Mouse (Mus musculus): Measurements from ENCODE around the gene Cdh9.

Gene Cdh9

DNA sequence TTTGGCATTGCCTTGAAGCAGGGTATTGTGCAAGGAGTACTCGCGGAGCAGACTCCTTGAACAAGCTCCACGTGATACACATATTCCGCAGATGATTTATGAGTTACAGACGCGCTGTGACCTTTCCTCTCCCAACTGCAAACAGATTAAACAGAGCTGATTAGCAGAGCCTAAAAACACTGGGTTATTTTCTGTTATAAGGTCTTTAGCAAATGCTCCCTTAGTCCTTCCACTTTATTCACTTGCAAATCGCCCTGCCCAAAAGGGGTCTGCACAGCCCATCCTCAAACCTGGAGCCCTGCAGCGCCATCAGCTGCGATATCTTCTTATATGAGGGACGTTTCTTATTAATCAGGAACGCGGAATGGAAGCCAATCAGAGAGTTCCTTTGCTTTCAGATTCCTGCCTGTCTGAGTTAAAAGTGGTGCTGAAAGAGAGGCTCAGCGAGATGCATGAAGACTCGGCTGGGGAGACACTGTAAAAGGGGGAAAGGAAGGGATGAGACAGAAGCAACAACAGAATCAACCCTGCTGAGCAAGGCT is at the start of gene Cdh9:
Gene Cdh9 (plus strand): TSS at position 287 of the 542 bp plus-strand sequence.
- no peak for DNase-seq

DNA sequence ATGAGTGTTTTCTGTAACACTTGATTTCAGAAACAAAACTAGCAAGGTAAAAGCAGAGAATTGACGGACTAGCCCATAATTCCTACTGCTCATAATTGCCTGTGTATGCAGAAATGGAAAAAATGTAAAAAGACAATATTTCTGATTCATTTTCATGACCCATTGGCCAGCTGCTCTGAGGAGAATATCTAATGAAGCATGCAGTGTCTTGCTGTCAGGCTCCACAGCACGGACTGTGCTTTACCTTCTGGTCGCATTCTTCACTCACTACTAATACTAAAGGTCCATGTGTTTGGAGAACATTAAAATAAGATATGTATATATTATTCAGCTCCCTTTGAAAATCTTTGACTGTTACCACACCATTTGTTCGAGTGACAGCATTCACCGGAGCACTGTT is 49.5 kb upstream of the Cdh9 start:
- DNase-seq = no peak

DNA sequence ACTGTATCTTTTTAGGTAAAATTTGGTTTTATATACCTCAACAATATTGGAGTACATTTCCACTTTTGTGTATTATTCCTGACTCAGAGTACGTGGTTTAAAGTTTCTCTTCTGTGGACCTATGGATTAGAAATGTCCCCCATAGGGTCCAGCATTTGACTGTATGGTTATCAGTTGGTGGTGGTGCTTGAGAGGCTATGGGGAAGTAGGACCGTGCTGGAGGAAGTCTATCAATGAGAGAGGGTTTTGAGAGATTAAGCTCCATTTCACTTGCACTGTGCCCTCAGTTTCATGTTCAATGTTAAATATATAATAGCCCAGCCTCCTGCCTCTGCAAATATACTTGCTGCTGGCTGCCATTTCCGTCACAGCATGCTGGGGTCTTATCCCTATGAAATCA is 28.7 kb upstream of the Cdh9 start:
- DNase-seq = no peak

DNA sequence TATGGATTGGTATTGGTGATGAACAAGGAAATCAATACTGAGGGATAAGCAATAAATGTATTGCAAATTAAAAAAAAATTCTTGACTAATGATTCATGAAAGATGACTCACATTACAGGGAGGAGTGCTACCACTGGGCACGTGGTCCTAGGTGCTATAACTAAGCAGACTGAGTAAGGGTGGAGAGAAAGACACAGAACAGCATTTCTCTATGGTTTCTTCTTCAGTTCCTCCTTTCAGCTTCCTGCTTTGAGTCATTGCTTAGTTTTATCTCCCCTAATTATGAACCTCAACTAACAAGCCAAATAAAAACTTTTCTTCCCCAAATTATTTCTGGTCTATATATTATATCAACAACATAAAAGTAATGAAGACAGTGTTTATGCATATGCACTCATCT is 26.2 kb upstream of the Cdh9 start:
- DNase-seq = no peak

DNA sequence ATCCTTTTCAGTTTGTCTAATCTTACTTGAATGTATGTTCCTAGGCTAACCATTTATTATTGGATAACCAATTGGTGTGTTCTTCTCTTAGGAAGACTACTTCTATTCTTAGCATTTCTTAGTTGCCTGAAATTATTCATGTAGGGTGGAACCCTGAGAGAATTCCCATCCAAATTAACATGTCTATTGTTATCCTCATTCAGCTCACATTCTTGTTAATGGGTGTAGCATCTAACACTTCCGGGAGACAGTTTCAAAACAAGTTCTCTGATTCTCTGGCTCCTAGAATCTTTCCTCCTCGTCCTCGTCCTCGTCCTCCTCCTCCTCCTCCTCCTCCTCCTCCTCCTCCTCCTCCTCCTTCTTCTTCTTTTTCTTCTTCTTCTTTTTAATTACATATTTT is 10.5 kb downstream of the Cdh9 start:
- no peak for DNase-seq

DNA sequence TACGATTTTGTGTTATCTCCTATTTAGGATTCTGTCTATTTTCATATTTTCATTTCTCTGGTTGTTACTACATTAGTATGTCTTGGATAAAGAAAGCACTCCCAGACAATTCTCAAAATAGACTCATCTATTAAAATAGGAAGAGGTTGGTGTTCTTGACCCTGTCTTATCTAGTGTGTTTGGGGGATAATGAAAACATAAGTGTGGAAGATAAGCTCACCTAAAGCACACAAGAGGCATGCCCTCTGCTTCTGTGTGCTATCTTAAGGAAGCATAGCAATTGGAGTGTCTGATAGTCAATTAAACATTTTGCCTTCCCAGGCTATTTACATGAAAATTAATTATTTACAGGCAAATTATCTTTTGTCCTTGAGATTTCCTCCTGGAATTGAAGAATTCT is 18.1 kb downstream of the Cdh9 start:
- no peak for DNase-seq

DNA sequence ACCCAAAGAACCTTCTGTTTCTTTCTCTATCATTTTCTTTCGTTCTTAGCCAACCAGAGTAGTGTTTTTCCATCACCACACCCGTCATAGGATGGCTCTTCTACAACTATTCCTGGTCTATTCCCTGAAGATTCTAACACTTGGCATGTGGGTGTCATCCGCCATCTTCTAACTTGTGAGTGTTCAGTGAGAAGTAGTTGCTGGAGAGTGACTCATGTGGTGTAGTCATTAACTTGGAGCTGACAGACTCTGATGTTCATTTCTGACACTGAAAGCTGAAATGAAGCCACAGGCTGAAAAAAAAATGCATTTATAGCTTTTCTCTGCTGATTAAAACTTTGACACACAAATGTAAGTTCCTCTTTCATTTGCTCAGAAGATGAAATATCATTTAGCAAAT is 34.7 kb downstream of the Cdh9 start:
- DNase-seq = no peak

DNA sequence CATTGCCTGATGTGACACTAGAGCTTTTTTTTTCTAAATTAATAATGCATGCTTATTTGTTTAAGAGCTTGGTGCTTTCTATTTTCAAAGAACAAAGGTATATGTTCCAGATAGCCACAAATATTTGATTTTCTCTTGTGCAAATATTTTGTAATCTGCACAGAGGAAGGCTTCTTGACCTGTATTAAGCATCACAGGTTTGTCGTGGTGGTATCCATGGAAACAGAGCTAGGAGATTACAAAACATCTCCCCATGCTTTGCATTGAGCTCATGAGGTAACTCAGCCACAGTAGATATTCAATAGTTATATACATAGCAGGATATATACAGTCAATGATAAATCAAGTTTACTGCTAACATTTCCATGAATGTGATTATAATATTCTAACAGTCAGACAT is 56.0 kb downstream of the Cdh9 start:
- DNase-seq = no peak

DNA sequence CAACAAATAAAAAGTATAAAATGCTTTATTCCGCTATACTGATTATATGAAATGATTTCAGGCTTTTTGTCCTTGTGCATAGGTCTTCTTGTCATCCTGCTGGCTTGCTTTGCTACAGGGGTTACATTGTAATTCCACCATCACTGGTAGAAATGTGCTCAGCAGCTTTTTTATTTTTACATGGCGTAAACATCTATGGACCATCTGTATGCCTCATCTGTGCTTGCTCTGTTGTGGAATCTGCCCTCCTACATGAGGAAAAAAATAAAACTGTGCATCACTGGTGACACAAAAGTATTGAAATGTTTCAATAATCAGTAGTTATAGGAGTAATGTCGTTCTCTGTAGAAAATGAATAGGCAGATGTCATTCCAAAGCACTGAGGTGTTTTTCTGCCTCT is 64.3 kb downstream of the Cdh9 start:
- DNase-seq = no peak

DNA sequence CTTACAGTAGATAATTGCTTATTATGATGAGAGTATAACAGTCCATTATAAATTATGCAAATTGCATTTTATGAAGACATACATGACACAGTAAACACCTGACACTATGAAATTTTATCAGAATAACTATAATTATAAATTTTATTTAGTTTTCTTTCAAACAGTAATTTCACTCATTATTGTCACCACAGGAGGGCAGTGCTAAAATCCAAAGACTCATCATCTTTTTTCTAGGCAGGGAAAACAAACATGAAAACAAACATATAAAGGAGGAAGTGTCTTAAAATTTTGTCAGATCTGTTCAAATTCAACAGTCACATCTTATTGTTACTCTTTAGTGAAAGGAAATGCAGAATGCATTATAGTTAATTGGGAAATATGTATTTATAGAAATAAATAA is 72.7 kb downstream of the Cdh9 start:
- DNase-seq = no peak

DNA sequence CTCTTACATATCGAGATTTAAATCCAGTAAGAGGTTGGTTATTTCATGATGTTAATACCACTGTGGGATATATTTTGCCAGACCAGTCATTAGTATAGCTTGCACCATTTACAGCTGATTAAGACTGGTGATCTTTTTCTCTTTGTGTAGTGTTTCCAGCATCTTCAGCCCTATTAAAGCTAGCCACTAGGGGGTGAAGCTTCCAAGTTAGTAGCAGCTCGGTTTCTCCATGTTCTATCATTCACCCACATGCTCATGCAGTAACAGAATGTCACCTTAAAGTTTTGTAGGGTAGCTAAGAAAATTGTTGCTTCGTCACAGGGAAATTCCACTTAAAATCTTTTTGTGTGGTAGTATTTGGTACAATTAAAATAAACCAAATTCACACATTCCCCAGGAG is 82.2 kb downstream of the Cdh9 start:
- DNase-seq = no peak

DNA sequence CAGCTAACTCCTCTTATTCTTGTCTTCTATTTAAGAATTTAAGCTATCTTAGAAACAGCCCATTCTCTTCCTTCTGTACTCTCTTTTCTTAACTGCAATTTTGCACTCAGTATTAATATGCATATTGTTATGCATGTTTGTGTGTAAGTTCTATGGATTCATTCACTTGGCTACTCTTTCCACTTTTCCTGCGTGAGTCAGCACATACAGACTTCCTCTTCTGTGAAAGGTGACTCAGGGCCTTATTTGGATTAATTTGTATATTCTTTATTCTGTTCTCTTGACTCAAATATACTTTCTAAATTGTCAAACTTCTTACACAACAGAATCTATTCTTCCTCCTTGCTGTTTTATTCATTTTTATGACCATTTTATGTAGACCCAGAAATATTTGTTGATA is 85.5 kb downstream of the Cdh9 start:
- no peak for DNase-seq

DNA sequence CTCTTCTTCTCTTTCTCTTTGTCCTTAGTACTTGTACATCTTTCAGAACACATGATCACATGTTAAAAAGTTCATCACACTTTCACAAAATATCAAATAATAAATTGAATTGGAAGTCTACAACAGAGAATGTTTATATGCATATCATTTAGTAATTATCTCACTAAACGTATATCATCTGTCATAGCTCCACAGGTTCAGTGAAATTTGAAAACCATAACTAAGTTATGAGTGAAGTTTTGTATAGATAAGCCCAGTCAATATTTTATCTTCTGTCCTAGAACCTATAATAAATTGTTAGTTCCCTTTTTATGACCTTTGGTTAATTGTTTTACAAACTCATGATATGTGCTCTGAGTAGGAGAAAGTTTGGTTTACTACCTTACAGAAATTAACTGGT is 106.2 kb downstream of the Cdh9 start:
- no peak for DNase-seq

DNA sequence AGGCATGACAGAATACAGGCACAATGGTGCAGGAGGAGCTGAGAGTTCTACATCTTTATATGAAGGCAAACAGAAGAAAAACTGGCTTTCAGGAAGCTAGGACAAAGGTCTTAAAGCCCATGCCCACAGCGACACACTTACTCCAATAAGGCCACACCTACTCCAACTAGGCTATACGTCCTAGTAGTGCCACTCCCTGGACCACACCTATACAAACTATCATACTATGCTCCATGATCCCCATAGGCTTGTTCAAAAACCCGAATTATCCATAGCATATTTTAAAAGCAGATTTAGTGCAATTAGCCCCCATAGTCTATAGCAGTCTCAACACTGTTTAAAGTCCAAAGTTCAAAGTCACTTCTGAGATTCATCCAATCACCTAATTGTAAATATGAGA is 154.0 kb downstream of the Cdh9 start:
- DNase-seq = no peak

DNA sequence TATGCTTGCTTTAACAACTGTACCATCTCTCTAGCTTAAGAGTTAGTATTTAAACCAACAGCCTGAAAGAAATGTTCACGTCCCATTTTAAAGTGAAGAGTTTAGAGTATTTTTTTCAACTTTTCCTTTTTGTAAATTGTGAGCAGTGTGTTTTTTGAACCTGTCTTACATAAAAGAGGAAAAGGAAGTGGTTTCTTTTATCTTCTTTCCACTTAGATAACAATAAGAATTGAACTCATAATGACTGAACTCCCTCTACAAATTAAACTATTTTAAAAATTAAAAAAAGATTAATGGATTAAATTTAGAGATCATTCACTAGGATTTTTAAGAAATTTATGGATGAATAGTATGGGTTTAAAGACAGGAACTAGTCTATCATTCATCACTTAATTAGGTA is 168.1 kb downstream of the Cdh9 start:
- no peak for DNase-seq

All from cerebellum, adult 18-20 months (tissue).